Mouse (Mus musculus) bone marrow macrophage, adult 2 months (primary cell): ENCODE data around the gene Nfib.

Experiments
- CTCF ChIP-seq: IDR thresholded peaks from 2 replicates; pipeline ENCODE4 v1.5.1; 2012; ENCODE audit warnings: low read depth, mild to moderate bottlenecking, low read length, moderate library complexity
- POLR2A ChIP-seq: IDR thresholded peaks from 2 replicates; pipeline ENCODE4 v1.6.1; 2012; ENCODE audit warnings: mild to moderate bottlenecking, low read depth, low read length, borderline replicate concordance

GRCm38 (mm10) chr4:82614466-82614805, 91.1 kb downstream of the Nfib start:
- TF ChIP-seq POLR2A: no peak
- no peak for TF ChIP-seq CTCF
